Mouse (Mus musculus): Measurements from ENCODE around the gene Pid1.

- TF ChIP-seq CTCF (IDR thresholded peaks at IDR 0.05; ENCODE audit: insufficient read depth, low read length) (0 out of 2 replicates have a peak, but pooled peaks have one; percentile 13), POLR2A (IDR thresholded peaks at IDR 0.05; ENCODE audit: borderline replicate concordance, extremely low read depth, low read depth, low read length) (no peak)
Measured at GRCm38 (mm10) chr1:84283119-84283518, 80.9 kb downstream of the Pid1 start.

Data from lung, adult 2 months (tissue).